Mouse (Mus musculus) B cell, adult 2 months (primary cell): ENCODE results near the gene Gpr34.

Experiments
- DNase-seq, 2 experiments: peaks; one replicate each; pipeline ENCODE4 v3.0.0; 2022

Gpr34 gene

GRCm38 (mm10) chrX:13673001-13673400, 41.1 kb downstream of the Gpr34 start:
- no peak for DNase-seq

- DNase-seq, result no peak
These were observed 49.9 kb downstream of the Gpr34 start for GRCm38 (mm10) chrX:13681748-13682147.

- no peak for DNase-seq
These were observed 54.7 kb downstream of the Gpr34 start for GRCm38 (mm10) chrX:13686589-13686988.

GRCm38 (mm10) chrX:13688356-13688755, 56.5 kb downstream of the Gpr34 start:
- no peak for DNase-seq
